Mouse (Mus musculus) erythroblast, embryonic 14.5 days (primary cell): ENCODE measurements at regions not wholly inside any gene's neighbourhood (a gene's known extent, or its start where the extent isn't known, plus 50 kb on each side); places are given as distances from the start of the nearest gene placed in this dataset.

Source experiments
- GATA1 ChIP-seq: IDR thresholded peaks from 2 replicates; pipeline ENCODE4 v1.6.1; 2012; ENCODE audit warnings: low read length, inconsistent platforms, mixed read lengths
- TAL1 ChIP-seq: IDR thresholded peaks from 3 replicates; pipeline ENCODE4 v1.6.1; 2012; ENCODE audit warnings: low read length, inconsistent platforms, mixed read lengths

GRCm38 (mm10) chr15:62262487-62262886, 1339.7 kb upstream of the A1bg start:
- TF ChIP-seq TAL1 (no peak), GATA1 (no peak)
